Mouse (Mus musculus) heart, postnatal 0 days (tissue): Measurements from ENCODE around the gene Dusp22.

Experiments
- CTCF ChIP-seq: IDR thresholded peaks from 2 replicates; pipeline ENCODE4 v1.5.1; 2016; ENCODE audit warnings: antibody characterized with exemption, control low read depth, low read depth
- EP300 ChIP-seq: IDR thresholded peaks from 2 replicates; pipeline ENCODE4 v1.6.1; 2016; ENCODE audit warnings: antibody characterized with exemption, low read depth

- no peak for TF ChIP-seq CTCF
- no peak for TF ChIP-seq EP300
These were observed 23.3 kb upstream of the Dusp22 start for GRCm38 (mm10) chr13:30636453-30636852.
